Mouse (Mus musculus) heart, adult 2 months (tissue): ENCODE measurements at regions not wholly inside any gene's neighbourhood (a gene's known extent, or its start where the extent isn't known, plus 50 kb on each side); places are given as distances from the start of the nearest gene placed in this dataset.

Source experiments
- CTCF ChIP-seq: fragments of 200-600 bp; IDR thresholded peaks from 2 replicates; pipeline ENCODE4 v1.8.1; 2022; ENCODE audit warnings: antibody characterized with exemption, mild to moderate bottlenecking, moderate library complexity
- EP300 ChIP-seq: fragments of 200-500 bp; IDR thresholded peaks from 2 replicates; pipeline ENCODE4 v1.6.1; 2011; ENCODE audit warnings: low read depth, low read length, control low read depth; ENCODE audit not compliant: insufficient read depth
- POLR2A ChIP-seq: fragments of 200-500 bp; IDR thresholded peaks from 2 replicates; pipeline ENCODE4 v1.6.1; 2011; ENCODE audit warnings: mild to moderate bottlenecking, low read depth, low read length, control low read depth; ENCODE audit not compliant: insufficient read depth

DNA sequence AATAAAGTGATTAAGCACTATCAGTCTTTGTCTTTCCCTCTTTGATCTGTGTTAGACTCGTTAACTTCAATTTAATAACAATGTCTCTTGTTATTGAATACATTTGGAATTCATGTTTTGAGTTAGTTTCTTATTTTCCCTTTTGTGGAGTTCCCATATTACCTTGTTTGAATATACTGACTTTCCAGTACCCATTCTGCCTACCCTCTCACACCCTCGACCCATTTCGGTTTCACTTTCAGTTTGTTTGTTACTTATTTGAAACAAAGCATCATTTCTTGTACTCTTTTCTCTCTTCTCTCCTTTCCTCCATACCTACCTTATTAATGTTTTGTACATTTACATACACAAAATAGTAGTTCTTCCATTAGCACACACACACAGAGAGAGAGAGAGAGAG is 797.1 kb upstream of the Grm7 start:
- TF ChIP-seq CTCF, result no peak
- TF ChIP-seq POLR2A, result no peak
- no peak for TF ChIP-seq EP300
